Mouse (Mus musculus): Measurements from ENCODE around the gene Inka2. TPM values are rescaled to one million over a fixed set of nuclear protein-coding genes. Genes with fewer than 3 reads are reported as not detected.

The Inka2 gene
- polyA plus RNA-seq, 1 experiment from 2014 or later, result 1.8 TPM

- H3K36me3 ChIP-seq (ENCODE audit: control insufficient read depth, insufficient read depth, low read length), result no peaks in the 10 kb centered on the region
- H3K27ac ChIP-seq (ENCODE audit: low read depth, low read length), result no peak overlapping the region
- H3K9me3 ChIP-seq (replicated peaks; ENCODE audit: control insufficient read depth, low read length), result no peaks in the 10 kb centered on the region
- no peak overlapping the region for H3K9ac ChIP-seq (ENCODE audit: low read depth, low read length)
- no peak overlapping the region for H3K4me2 ChIP-seq
- peaks cover 5% of the 10 kb centered on the region; the same call in 1 of the 2 replicates for H3K4me1 ChIP-seq (ENCODE audit: control insufficient read depth, insufficient read depth, low read length)
- 60% methylated on average over 4 of the region's 4 CpGs for WGBS (ENCODE audit: insufficient replicate concordance)
- ATAC-seq (replicated peaks; ENCODE audit: insufficient number of reproducible peaks, low FRiP score, low TSS enrichment), result no peak
- H3K27me3 ChIP-seq (ENCODE audit: control insufficient read depth, insufficient read depth, low read length), result no peaks in the 10 kb centered on the region
- no peak overlapping the region for H3K4me3 ChIP-seq (ENCODE audit: low read depth, low read length)
Measured at GRCm38 (mm10) chr3:105763132-105763851, 58.9 kb downstream of the Inka2 start.

GRCm38 (mm10) chr3:105768529-105768928, 64.1 kb downstream of the Inka2 start:
- Histone ChIP-seq H3K4me1 (ENCODE audit: control insufficient read depth, insufficient read depth, low read length) (peaks cover 2% of the 10 kb centered on the region; the same call in 1 of the 2 replicates), H3K27me3 (ENCODE audit: control insufficient read depth, insufficient read depth, low read length) (no peaks in the 10 kb centered on the region), H3K4me2 (no peak overlapping the region), H3K36me3 (ENCODE audit: control insufficient read depth, insufficient read depth, low read length) (no peaks in the 10 kb centered on the region), H3K27ac (ENCODE audit: low read depth, low read length) (no peak overlapping the region), H3K9ac (ENCODE audit: low read depth, low read length) (no peak overlapping the region), H3K9me3 (replicated peaks; ENCODE audit: control insufficient read depth, low read length) (no peaks in the 10 kb centered on the region), H3K4me3 (ENCODE audit: low read depth, low read length) (no peak overlapping the region)
- no peak for ATAC-seq (replicated peaks; ENCODE audit: insufficient number of reproducible peaks, low FRiP score, low TSS enrichment)
- 70% methylated on average over 6 of the region's 6 CpGs for WGBS (ENCODE audit: insufficient replicate concordance)

GRCm38 (mm10) chr3:105769380-105769779, 65.0 kb downstream of the Inka2 start:
- no peaks in the 10 kb centered on the region for H3K9me3 ChIP-seq (replicated peaks; ENCODE audit: control insufficient read depth, low read length)
- ATAC-seq (replicated peaks; ENCODE audit: insufficient number of reproducible peaks, low FRiP score, low TSS enrichment), result no peak
- H3K4me1 ChIP-seq (ENCODE audit: control insufficient read depth, insufficient read depth, low read length), result no peaks in the 10 kb centered on the region
- no peak overlapping the region for H3K4me3 ChIP-seq (ENCODE audit: low read depth, low read length)
- H3K9ac ChIP-seq (ENCODE audit: low read depth, low read length), result no peak overlapping the region
- 81% methylated on average over 2 of the region's 2 CpGs for WGBS (ENCODE audit: insufficient replicate concordance)
- no peaks in the 10 kb centered on the region for H3K36me3 ChIP-seq (ENCODE audit: control insufficient read depth, insufficient read depth, low read length)
- H3K27me3 ChIP-seq (ENCODE audit: control insufficient read depth, insufficient read depth, low read length), result no peaks in the 10 kb centered on the region
- no peak overlapping the region for H3K27ac ChIP-seq (ENCODE audit: low read depth, low read length)
- no peak overlapping the region for H3K4me2 ChIP-seq

Other genes with a start within 250 kb of the Inka2 start
- gene Ddx20, start 17.0 kb upstream of the Inka2 start, polyA plus RNA-seq (2014; fragmentation: Nextera tagmentation; extraction: Ambion mirVana), result 23.6 and 28.0 TPM in 2 replicates
- 72.6 and 77.5 TPM in 2 replicates for gene Rap1a, start 96.7 kb downstream of the Inka2 start, polyA plus RNA-seq (2014; fragmentation: Nextera tagmentation; extraction: Ambion mirVana)
- gene Adora3, start 166.3 kb downstream of the Inka2 start, polyA plus RNA-seq (2014; fragmentation: Nextera tagmentation; extraction: Ambion mirVana), result 0.10 TPM in 1 of 2 replicates, not detected in the other
- 0.33 and 0.46 TPM in 2 replicates for gene Tmigd3, start 166.3 kb downstream of the Inka2 start, polyA plus RNA-seq (2014; fragmentation: Nextera tagmentation; extraction: Ambion mirVana)
- 2.6 and 2.9 TPM in 2 replicates for gene I830077J02Rik, start 228.1 kb downstream of the Inka2 start, polyA plus RNA-seq (2014; fragmentation: Nextera tagmentation; extraction: Ambion mirVana)

Data from heart, embryonic 11.5 days (tissue).